Mouse (Mus musculus): ENCODE results near the gene Abca17. TPM values are rescaled to one million over a fixed set of nuclear protein-coding genes. Genes with fewer than 3 reads are reported as not detected.

Gene Abca17
- total RNA-seq, 2 experiments from 2014 or later = 0.11 TPM; not detected in 1

GRCm38 (mm10) chr17:24244061-24244460 lies 106.8 kb downstream of the Abca17 start:
- no peak for DNase-seq (ENCODE audit: low spot score in 2 of 2)

DNA sequence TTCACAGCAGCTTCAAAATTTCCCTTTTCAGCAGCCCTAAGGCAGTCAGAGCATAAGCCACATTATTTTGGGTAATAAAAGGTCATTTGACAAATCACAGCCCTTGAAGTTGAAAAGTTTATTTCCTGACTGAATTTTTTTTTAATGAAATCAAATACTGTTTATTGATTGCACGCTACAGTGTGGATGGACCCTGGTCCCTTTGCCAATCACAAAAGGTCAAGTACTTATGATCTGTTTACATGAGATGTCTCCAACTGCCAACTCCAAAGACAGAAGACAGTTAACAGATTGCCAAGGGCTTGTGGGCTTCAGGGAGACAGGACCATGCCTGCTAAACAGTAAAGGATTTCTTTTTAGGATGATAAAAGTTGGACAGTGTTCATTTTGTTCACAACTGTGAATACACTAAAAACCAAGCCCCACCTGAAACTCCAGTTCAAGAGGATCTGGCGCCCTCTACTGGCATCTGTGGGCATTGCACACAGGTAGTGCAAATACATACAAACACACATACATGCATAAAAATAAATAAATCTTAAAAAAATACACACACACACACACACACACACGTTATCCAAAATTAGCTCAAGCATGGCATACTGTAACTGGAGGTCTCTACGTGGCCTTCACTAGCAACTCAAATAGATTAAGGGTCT lies 107.4 kb downstream of the Abca17 start:
- DNase-seq (ENCODE audit: low spot score in 2 of 2) = peak in 1 of 2 experiments; percentile 35

DNA sequence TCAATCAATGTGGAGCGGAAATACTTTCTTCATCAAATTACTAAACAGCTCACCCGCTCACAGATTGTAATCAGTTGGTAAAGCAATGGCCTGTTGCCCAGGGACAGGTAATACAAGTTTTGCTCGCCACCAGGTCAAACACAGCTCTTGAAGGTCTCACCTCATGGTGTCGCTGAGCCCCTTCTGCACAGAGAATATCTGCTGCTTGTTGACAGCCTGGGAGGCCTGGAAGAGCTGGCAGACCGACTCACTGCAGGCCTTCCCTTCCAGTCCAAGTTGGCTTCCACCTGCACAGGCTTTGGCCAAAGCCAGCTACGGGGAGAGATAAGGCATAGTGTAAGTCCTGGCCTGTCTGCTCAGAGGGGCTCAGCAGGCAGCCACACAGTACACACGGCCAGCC lies 113.9 kb downstream of the Abca17 start:
- DNase-seq (ENCODE audit: low spot score in 2 of 2) = no peak

DNA sequence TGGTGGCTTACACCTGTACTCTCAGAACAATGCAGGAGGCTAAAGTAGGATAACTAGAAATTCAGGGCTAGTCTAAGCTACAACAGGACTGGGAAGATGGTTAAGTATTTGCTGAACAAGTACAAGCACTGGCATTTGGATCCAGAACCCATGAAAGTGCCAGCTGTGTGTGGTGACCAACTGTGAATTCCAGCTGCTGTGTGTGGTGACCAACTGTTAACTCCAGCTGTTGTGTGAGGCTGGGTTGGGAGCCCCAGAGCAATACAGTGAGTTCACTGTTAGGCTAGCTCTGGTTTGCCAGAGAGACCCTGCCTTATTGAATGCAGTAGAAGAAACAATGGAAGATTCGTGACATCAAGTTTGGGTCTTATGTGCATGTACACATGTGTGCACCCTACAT lies 114.4 kb downstream of the Abca17 start:
- no peak for DNase-seq (ENCODE audit: low spot score in 2 of 2)

DNA sequence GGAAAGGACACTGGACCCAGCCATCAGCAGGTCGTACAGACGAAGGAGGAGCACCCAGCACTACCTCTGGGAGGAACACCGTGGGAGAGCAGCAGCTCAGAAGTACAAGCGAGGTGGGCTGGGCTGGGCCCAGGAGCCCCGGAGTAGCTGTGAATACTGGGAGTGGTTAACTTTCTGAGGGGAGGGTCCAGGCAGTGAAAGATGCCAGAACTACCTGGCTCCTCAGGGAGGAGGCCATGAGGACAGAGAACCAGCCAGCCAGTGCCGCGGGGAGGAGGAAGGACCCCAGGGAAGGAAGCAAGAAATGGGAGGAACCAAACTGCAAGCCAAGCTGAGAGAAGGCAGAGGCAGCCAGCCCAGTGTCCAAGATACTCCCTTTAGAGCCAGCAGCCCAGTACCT lies 122.9 kb downstream of the Abca17 start:
- DNase-seq (ENCODE audit: low spot score in 2 of 2) = no peak

GRCm38 (mm10) chr17:24226721-24227120 lies 124.1 kb downstream of the Abca17 start:
- no peak for DNase-seq (ENCODE audit: low spot score in 2 of 2)

GRCm38 (mm10) chr17:24225851-24226250 lies 125.0 kb downstream of the Abca17 start:
- no peak for DNase-seq (ENCODE audit: low spot score in 2 of 2)

DNA sequence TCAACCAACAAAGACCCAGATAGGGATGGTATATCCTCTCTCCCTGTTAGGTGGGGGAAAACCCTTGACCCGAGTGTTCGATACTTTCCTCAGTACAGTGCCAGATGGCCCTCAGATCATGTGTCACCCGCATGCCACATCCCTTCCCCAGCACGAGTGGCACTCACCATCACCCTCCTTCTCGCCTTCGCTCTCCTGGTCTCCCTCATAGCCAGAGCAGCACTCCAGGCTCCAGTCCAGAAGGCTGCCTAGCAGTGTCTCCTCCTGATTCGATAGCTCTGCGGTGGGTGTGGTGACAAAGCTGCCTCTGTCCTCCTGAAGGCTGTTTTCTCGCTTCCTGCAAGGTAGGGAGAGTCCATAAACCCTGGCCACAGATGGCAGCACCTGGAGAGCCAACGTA lies 126.1 kb downstream of the Abca17 start:
- no peak for DNase-seq (ENCODE audit: low spot score in 2 of 2)

- DNase-seq (ENCODE audit: low spot score in 2 of 2) = no peak
Measured at GRCm38 (mm10) chr17:24223513-24223912, 127.4 kb downstream of the Abca17 start.

GRCm38 (mm10) chr17:24222653-24223052 lies 128.2 kb downstream of the Abca17 start:
- DNase-seq (ENCODE audit: low spot score in 2 of 2) = no peak

- peak; percentile 73 to 88 for DNase-seq (ENCODE audit: low spot score in 2 of 2)
Measured at GRCm38 (mm10) chr17:24220435-24221411, 130.1 kb downstream of the Abca17 start, which contains the start of gene Tedc2. Tedc2 (minus strand) TSS chr17:24220851.

GRCm38 (mm10) chr17:24216836-24217235 lies 134.0 kb downstream of the Abca17 start:
- no peak for DNase-seq (ENCODE audit: low spot score in 2 of 2)

Small RNA genes lying within 50 kb of the gene (microRNA-seq; reads per million reads assigned to microRNA genes)
- gene Gm24427 = not detected
- gene Mir5134 = 2.1 reads per million
- 1.1 reads per million for gene Mir6965

Other genes starting within 250 kb of the Abca17 start
- gene Pdpk1, start 200.1 kb downstream of the Abca17 start, total RNA-seq (2021) = 10 to 100 TPM; 51.0 to 51.8 TPM
- 10 to 100 TPM; 44.9 to 46.8 TPM for gene Amdhd2, start 187.3 kb downstream of the Abca17 start, total RNA-seq (2021)
- gene Atp6v0c, start 181.4 kb downstream of the Abca17 start, total RNA-seq (2021) = 100 to 1,000 TPM; 344 to 347 TPM
- gene Tbc1d24, start 145.5 kb downstream of the Abca17 start, total RNA-seq (2021) = 10 to 100 TPM; 13.7 to 15.9 TPM
- gene Ntn3, start 141.5 kb downstream of the Abca17 start, total RNA-seq (2021) = 1 to 10 TPM; 7.6 to 8.2 TPM
- 10 to 100 TPM; 13.8 to 17.6 TPM for gene Tedc2, start 130.2 kb downstream of the Abca17 start, total RNA-seq (2021)
- 10 to 100 TPM; 23.3 to 25.5 TPM for gene Ccnf, start 99.6 kb downstream of the Abca17 start, total RNA-seq (2021)
- gene Abca3, start 882 bp upstream of the Abca17 start, total RNA-seq (2021) = 10 to 100 TPM; 27.2 to 38.5 TPM
- gene Rnps1, start 63.5 kb upstream of the Abca17 start, total RNA-seq (2021) = 100 to 1,000 TPM; 122 to 133 TPM
- gene Eci1, start 75.6 kb upstream of the Abca17 start, total RNA-seq (2021) = 100 to 1,000 TPM; 165 to 199 TPM
- 1 to 10 TPM; 3.1 to 3.4 TPM for gene Dnase1l2, start 92.0 kb upstream of the Abca17 start, total RNA-seq (2021)
- gene E4f1, start 119.2 kb upstream of the Abca17 start, total RNA-seq (2021) = 10 to 100 TPM; 31.8 to 35.1 TPM
- gene Pgp, start 119.3 kb upstream of the Abca17 start, total RNA-seq (2021) = 10 to 100 TPM; 44.6 to 46.4 TPM
- gene Bricd5, start 122.8 kb upstream of the Abca17 start, total RNA-seq (2021) = under 1 TPM; 0.50 to 0.93 TPM
- 10 to 100 TPM; 28.0 to 30.0 TPM for gene Mlst8, start 128.0 kb upstream of the Abca17 start, total RNA-seq (2021)
- gene Caskin1, start 137.5 kb upstream of the Abca17 start, total RNA-seq (2021) = 10 to 100 TPM; 62.4 to 65.2 TPM
- 100 to 1,000 TPM; 137 to 149 TPM for gene Traf7, start 176.9 kb upstream of the Abca17 start, total RNA-seq (2021)
- gene Rab26, start 183.1 kb upstream of the Abca17 start, total RNA-seq (2021) = 1 to 10 TPM; 1.1 to 1.9 TPM
- 10 to 100 TPM; 67.8 to 70.9 TPM for gene Pkd1, start 198.8 kb upstream of the Abca17 start, total RNA-seq (2021)

All from adrenal gland, postnatal 4 days (tissue).